Mouse (Mus musculus) cortical plate, adult 2 months (tissue): ENCODE measurements around the gene Ubtf.

ENCODE experiments used
- CTCF ChIP-seq: fragments of 200-500 bp; IDR thresholded peaks from 2 replicates; pipeline ENCODE4 v1.5.1; 2011; ENCODE audit warnings: mild to moderate bottlenecking, control low read depth, low read length; ENCODE audit not compliant: insufficient read depth; ENCODE audit errors: extremely low read depth
- POLR2A ChIP-seq: fragments of 200-500 bp; IDR thresholded peaks from 2 replicates; pipeline ENCODE4 v1.6.1; 2011; ENCODE audit warnings: mild to moderate bottlenecking, low read length, control low read depth; ENCODE audit not compliant: insufficient read depth; ENCODE audit errors: extremely low read depth

DNA sequence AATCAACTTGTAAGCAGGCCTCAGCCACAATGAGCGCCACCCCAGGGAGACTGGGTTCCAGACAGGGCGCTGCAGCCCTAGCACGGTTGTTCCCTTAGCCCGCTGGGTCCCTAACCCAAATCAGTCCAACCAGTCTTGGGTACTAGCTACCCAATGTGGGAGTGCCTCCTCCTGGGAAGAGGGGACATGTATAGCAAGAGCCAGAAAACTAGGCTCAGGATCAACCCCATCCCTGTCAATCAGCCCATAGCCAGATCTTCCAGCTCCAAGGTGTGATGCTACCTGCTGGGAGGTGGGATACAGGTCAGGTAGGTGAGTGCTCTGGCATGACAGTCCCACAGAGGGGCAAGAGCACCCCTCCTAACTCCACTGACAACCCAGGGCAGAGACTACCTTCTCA lies 29.4 kb downstream of the Ubtf start:
- TF ChIP-seq CTCF (no peak), POLR2A (no peak)
